In genomic region chr10:69924845-69925244, GRCm38 (mm10) we compare ENCODE assay signal across 8 mouse cellular contexts.
DNase-seq lines count a peak whose midpoint lies in the region; ATAC-seq lines count a peak whose summit lies in the region.

No protein-coding gene starts in this region.

- H3K9me3 ChIP-seq in lung, embryonic 15.5 days: no peaks in the 10 kb centered on the region
- no peaks in the 10 kb centered on the region for H3K9me3 ChIP-seq in heart, embryonic 15.5 days (replicated peaks)
- H3K9me3 ChIP-seq in limb, embryonic 12.5 days: no peaks in the 10 kb centered on the region
- H3K9me3 ChIP-seq in neural tube, embryonic 14.5 days (ENCODE audit: control insufficient read depth, low read length): no peaks in the 10 kb centered on the region

- H3K4me2 ChIP-seq in lung, embryonic 15.5 days: peak overlapping the region; percentile 69
- peak overlapping the region; percentile 68 for H3K4me2 ChIP-seq in heart, embryonic 15.5 days
- peak overlapping the region; percentile 68 for H3K4me2 ChIP-seq in limb, embryonic 12.5 days
- H3K4me2 ChIP-seq in neural tube, embryonic 14.5 days (ENCODE audit: low read depth, low read length): peak overlapping the region; percentile 27; the same call in 1 of the 2 replicates

- 0 out of 2 replicates have a peak, but pooled peaks have one; percentile 39 for ATAC-seq in lung, embryonic 15.5 days (ENCODE audit: borderline replicate concordance, extremely low read depth, low FRiP score, low TSS enrichment)
- ATAC-seq in heart, embryonic 15.5 days (replicated peaks; ENCODE audit: insufficient number of reproducible peaks, insufficient read depth, low FRiP score, low read depth): no peak
- 0 out of 2 replicates have a peak, but pooled peaks have one; percentile 39 for ATAC-seq in limb, embryonic 12.5 days (ENCODE audit: insufficient number of reproducible peaks, insufficient read depth, low FRiP score, low TSS enrichment, low read depth)
- ATAC-seq in neural tube, embryonic 14.5 days (ENCODE audit: low read depth): peak; percentile 45; the same call in 1 of the 2 replicates

- no peak for DNase-seq in lung, postnatal 14 days
- DNase-seq in ovary, postnatal 14 days (ENCODE audit: low spot score): no peak
- DNase-seq in layer of hippocampus, adult 9-10 months (ENCODE audit: low spot score): no peak
- DNase-seq in right cerebral cortex, adult 2 months (ENCODE audit: low spot score in 2 of 2): no peak

- no peaks in the 10 kb centered on the region for H3K36me3 ChIP-seq in lung, embryonic 15.5 days
- H3K36me3 ChIP-seq in heart, embryonic 15.5 days: no peaks in the 10 kb centered on the region
- no peaks in the 10 kb centered on the region for H3K36me3 ChIP-seq in limb, embryonic 12.5 days
- H3K36me3 ChIP-seq in neural tube, embryonic 14.5 days (ENCODE audit: control insufficient read depth, insufficient read depth, low read length): peaks cover 8% of the 10 kb centered on the region; the same call in 1 of the 2 replicates

- peak overlapping the region; percentile 34 for H3K4me3 ChIP-seq in lung, embryonic 15.5 days
- H3K4me3 ChIP-seq in heart, embryonic 15.5 days: peak overlapping the region; percentile 45
- H3K4me3 ChIP-seq in limb, embryonic 12.5 days (replicated peaks): peak overlapping the region; percentile 37
- no peak overlapping the region for H3K4me3 ChIP-seq in neural tube, embryonic 14.5 days (ENCODE audit: low read depth, low read length)

- no peaks in the 10 kb centered on the region for H3K27me3 ChIP-seq in lung, embryonic 15.5 days
- H3K27me3 ChIP-seq in heart, embryonic 15.5 days: no peaks in the 10 kb centered on the region
- H3K27me3 ChIP-seq in limb, embryonic 12.5 days: no peaks in the 10 kb centered on the region
- H3K27me3 ChIP-seq in neural tube, embryonic 14.5 days (ENCODE audit: control insufficient read depth, insufficient read depth, low read length): no peaks in the 10 kb centered on the region

- H3K27ac ChIP-seq in lung, embryonic 15.5 days: peak overlapping the region; percentile 95
- H3K27ac ChIP-seq in heart, embryonic 15.5 days: peak overlapping the region; percentile 89
- H3K27ac ChIP-seq in limb, embryonic 12.5 days: no peak overlapping the region; the same call in 1 of the 2 replicates
- no peak overlapping the region for H3K27ac ChIP-seq in neural tube, embryonic 14.5 days (ENCODE audit: low read depth, low read length)

- peaks cover 43% of the 10 kb centered on the region for H3K4me1 ChIP-seq in lung, embryonic 15.5 days
- peaks cover 36% of the 10 kb centered on the region for H3K4me1 ChIP-seq in heart, embryonic 15.5 days (replicated peaks)
- H3K4me1 ChIP-seq in limb, embryonic 12.5 days (replicated peaks): peaks cover 49% of the 10 kb centered on the region
- H3K4me1 ChIP-seq in neural tube, embryonic 14.5 days (ENCODE audit: control insufficient read depth, insufficient read depth, low read length): peaks cover 9% of the 10 kb centered on the region

- WGBS in lung, embryonic 15.5 days: 3% methylated on average over 14 of the region's 14 CpGs
- 5% methylated on average over 14 of the region's 14 CpGs for WGBS in heart, embryonic 15.5 days
- 3% methylated on average over 14 of the region's 14 CpGs for WGBS in limb, embryonic 12.5 days
- 5% methylated on average over 14 of the region's 14 CpGs for WGBS in neural tube, embryonic 14.5 days

- H3K9ac ChIP-seq in lung, embryonic 15.5 days: peak overlapping the region; percentile 22; the same call in 1 of the 2 replicates
- H3K9ac ChIP-seq in heart, embryonic 15.5 days: peak overlapping the region; percentile 38; the same call in 1 of the 2 replicates
- H3K9ac ChIP-seq in limb, embryonic 12.5 days (replicated peaks): no peak overlapping the region
- H3K9ac ChIP-seq in neural tube, embryonic 14.5 days (replicated peaks; ENCODE audit: low read depth, low read length): no peak overlapping the region

Comparison
In these comparisons a context has a peak if more than half of its experiments do, and no peak if none do; other contexts are left out.
1. H3K27ac ChIP-seq: peak in lung, embryonic 15.5 days (single experiment) and heart, embryonic 15.5 days (single experiment); none in limb, embryonic 12.5 days (single experiment) and neural tube, embryonic 14.5 days (single experiment).
2. H3K9ac ChIP-seq: peak in lung, embryonic 15.5 days (single experiment) and heart, embryonic 15.5 days (single experiment); none in limb, embryonic 12.5 days (single experiment) and neural tube, embryonic 14.5 days (single experiment).
3. Peak in every context shown above with its lines, with median percentiles within 50 percentile points of each other: H3K4me2 ChIP-seq.